Mouse (Mus musculus): ENCODE measurements around the gene Rufy4. TPM values are rescaled to one million over a fixed set of nuclear protein-coding genes. Genes with fewer than 3 reads are reported as not detected.

Rufy4 gene
- polyA plus RNA-seq, 1 experiment from 2014 or later, result 0.20 TPM

DNA sequence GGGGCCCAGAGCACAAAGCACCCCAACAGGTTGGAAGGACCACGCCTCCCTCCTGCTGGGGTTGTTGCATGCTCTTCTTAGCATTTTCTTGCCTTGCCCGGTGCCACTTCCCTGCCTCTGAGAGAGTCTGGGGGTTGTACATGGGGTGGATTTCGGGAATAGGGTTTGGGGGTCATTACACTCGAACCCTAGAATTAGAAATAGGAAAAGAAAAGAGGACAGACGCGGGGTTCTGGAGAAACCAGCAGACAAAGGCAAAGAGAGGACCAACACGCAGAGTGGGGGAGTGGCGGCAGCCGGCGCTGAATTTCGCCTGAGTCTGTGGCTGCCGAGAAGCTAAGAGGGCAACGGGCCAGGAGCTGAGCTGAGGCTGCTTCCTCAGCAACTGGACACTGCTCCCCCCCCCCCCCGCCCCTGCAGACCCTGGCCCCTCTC lies 26.3 kb upstream of the Rufy4 start:
- 2% methylated on average over 13 of the region's 14 CpGs for WGBS (ENCODE audit: insufficient replicate concordance)

DNA sequence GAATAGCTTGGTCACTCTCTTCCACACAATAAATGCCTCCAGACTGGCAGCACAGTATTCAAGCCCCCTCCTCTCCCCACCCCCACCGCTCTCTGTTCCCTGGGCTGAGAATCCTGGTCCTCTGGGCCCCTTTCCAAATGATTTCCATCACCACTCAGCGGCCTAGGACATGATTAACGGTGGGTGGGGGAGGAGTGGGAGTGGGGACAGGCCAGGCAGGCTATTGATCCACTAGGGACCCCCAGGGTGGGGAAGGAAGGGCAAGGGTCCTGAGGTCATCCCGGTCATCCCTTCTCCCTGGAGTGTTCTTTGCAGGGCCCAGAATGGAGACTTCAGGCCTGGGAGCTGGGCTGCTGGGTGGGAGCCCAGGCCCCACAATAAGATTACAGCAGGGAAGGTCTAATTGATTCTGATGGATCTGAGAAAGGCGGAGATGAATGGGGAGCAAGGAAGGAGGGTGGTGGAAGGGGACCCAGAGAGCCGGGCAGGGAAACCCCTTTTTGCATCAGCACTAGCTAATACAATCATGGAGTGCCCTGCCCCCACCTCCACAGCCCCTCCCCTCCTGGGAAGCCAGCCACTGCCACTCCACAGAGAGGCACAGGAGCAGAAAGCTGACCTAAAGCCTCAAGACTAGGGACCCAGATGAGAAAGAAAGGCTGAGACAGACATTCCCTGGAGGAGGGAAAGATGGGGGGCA lies 21.5 kb upstream of the Rufy4 start:
- ATAC-seq (no peak), DNase-seq (no peak)
- 56% methylated on average over 6 of the region's 6 CpGs for WGBS (ENCODE audit: insufficient replicate concordance)
- peaks cover 2% of the 10 kb centered on the region; the same call in 1 of the 2 replicates for H3K4me1 ChIP-seq (ENCODE audit: insufficient read depth)
- no peaks in the 10 kb centered on the region for H3K9me3 ChIP-seq (ENCODE audit: low read length)
- no peak overlapping the region for H3K4me3 ChIP-seq (ENCODE audit: low read depth, low read length)
- peaks cover 29% of the 10 kb centered on the region for H3K27me3 ChIP-seq (ENCODE audit: insufficient read depth, low read length)
- no peak overlapping the region for H3K4me2 ChIP-seq (ENCODE audit: low read depth, low read length)
- TF ChIP-seq CTCF (IDR thresholded peaks at IDR 0.05; ENCODE audit: low read depth) (no peak), EP300 (IDR thresholded peaks at IDR 0.05; ENCODE audit: low read depth) (no peak)
- H3K9ac ChIP-seq (replicated peaks), result no peak overlapping the region
- H3K36me3 ChIP-seq (replicated peaks; ENCODE audit: insufficient read depth, low read length), result no peaks in the 10 kb centered on the region
- H3K27ac ChIP-seq (ENCODE audit: low read depth), result no peak overlapping the region

More for the DNA sequence above, 26.3 kb upstream of the Rufy4 start:
- Histone ChIP-seq H3K9me3 (ENCODE audit: low read length) (no peaks in the 10 kb centered on the region), H3K36me3 (replicated peaks; ENCODE audit: insufficient read depth, low read length) (no peaks in the 10 kb centered on the region), H3K9ac (replicated peaks) (no peak overlapping the region), H3K4me2 (ENCODE audit: low read depth, low read length) (peak overlapping the region; percentile 55; the same call in 1 of the 2 replicates), H3K27ac (ENCODE audit: low read depth) (no peak overlapping the region), H3K27me3 (ENCODE audit: insufficient read depth, low read length) (peaks cover 67% of the 10 kb centered on the region), H3K4me1 (ENCODE audit: insufficient read depth) (peaks cover 8% of the 10 kb centered on the region; the same call in 1 of the 2 replicates), H3K4me3 (ENCODE audit: low read depth, low read length) (peak overlapping the region; percentile 32; the same call in 1 of the 2 replicates)
- TF ChIP-seq CTCF (IDR thresholded peaks at IDR 0.05; ENCODE audit: low read depth), result no peak
- TF ChIP-seq EP300 (IDR thresholded peaks at IDR 0.05; ENCODE audit: low read depth), result no peak
- no peak for DNase-seq
- no peak for ATAC-seq

DNA sequence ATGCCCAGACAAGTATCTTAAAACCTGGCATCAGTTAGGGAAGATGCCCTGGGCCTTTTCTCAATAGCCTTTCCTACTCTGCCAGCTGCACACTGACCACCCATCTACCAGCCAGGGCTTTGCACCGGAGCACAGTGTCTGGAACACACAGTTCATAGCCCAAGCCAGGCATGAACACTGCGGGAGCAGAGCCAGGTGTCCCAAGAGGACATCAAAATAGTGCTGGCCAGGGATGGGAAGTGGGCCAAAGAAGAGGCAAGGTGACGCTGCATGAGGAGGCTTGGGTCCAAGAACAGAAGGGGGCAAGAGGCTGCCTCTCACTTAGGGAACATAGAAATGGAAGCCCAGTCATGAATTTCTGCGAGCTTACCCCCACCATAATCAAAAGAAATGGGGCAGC lies 19.7 kb upstream of the Rufy4 start:
- peaks cover 5% of the 10 kb centered on the region; the same call in 1 of the 2 replicates for H3K4me1 ChIP-seq (ENCODE audit: insufficient read depth)
- no peaks in the 10 kb centered on the region for H3K36me3 ChIP-seq (replicated peaks; ENCODE audit: insufficient read depth, low read length)
- no peak for DNase-seq
- WGBS (ENCODE audit: insufficient replicate concordance), result 71% methylated on average over 4 of the region's 4 CpGs
- ATAC-seq, result no peak
- peaks cover 11% of the 10 kb centered on the region; the same call in 1 of the 2 replicates for H3K27me3 ChIP-seq (ENCODE audit: insufficient read depth, low read length)
- TF ChIP-seq CTCF (IDR thresholded peaks at IDR 0.05; ENCODE audit: low read depth) (no peak), EP300 (IDR thresholded peaks at IDR 0.05; ENCODE audit: low read depth) (no peak)
- no peak overlapping the region for H3K9ac ChIP-seq (replicated peaks)
- no peaks in the 10 kb centered on the region for H3K9me3 ChIP-seq (ENCODE audit: low read length)
- no peak overlapping the region for H3K4me2 ChIP-seq (ENCODE audit: low read depth, low read length)
- H3K27ac ChIP-seq (ENCODE audit: low read depth), result no peak overlapping the region
- no peak overlapping the region for H3K4me3 ChIP-seq (ENCODE audit: low read depth, low read length)

DNA sequence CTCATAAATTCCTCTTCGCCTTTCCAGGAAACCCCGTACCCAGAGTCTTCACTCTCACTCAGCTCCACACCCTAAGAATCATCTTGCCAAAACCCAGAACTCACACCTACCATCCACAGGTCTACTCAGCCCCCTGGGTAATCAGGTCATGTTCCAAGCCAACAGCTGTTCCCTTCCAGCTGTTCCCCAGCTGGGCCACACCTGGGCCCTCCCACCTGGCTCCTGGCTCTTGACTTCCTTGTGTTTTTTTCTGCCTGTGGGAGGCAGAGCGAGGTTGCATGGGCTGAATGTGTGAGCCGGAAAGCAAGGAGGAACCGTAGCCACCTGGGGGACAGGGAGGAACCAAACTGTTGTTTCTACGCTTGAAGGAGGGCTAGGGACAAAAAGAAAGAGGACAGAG lies 19.1 kb upstream of the Rufy4 start:
- Histone ChIP-seq H3K4me1 (ENCODE audit: insufficient read depth) (peaks cover 5% of the 10 kb centered on the region; the same call in 1 of the 2 replicates), H3K36me3 (replicated peaks; ENCODE audit: insufficient read depth, low read length) (no peaks in the 10 kb centered on the region), H3K27ac (ENCODE audit: low read depth) (no peak overlapping the region), H3K27me3 (ENCODE audit: insufficient read depth, low read length) (peaks cover 8% of the 10 kb centered on the region; the same call in 1 of the 2 replicates), H3K4me2 (ENCODE audit: low read depth, low read length) (no peak overlapping the region), H3K4me3 (ENCODE audit: low read depth, low read length) (no peak overlapping the region), H3K9me3 (ENCODE audit: low read length) (no peaks in the 10 kb centered on the region), H3K9ac (replicated peaks) (no peak overlapping the region)
- WGBS (ENCODE audit: insufficient replicate concordance), result 67% methylated on average over 6 of the region's 6 CpGs
- DNase-seq (no peak), ATAC-seq (no peak)
- TF ChIP-seq EP300 (IDR thresholded peaks at IDR 0.05; ENCODE audit: low read depth), result no peak
- TF ChIP-seq CTCF (IDR thresholded peaks at IDR 0.05; ENCODE audit: low read depth), result no peak

DNA sequence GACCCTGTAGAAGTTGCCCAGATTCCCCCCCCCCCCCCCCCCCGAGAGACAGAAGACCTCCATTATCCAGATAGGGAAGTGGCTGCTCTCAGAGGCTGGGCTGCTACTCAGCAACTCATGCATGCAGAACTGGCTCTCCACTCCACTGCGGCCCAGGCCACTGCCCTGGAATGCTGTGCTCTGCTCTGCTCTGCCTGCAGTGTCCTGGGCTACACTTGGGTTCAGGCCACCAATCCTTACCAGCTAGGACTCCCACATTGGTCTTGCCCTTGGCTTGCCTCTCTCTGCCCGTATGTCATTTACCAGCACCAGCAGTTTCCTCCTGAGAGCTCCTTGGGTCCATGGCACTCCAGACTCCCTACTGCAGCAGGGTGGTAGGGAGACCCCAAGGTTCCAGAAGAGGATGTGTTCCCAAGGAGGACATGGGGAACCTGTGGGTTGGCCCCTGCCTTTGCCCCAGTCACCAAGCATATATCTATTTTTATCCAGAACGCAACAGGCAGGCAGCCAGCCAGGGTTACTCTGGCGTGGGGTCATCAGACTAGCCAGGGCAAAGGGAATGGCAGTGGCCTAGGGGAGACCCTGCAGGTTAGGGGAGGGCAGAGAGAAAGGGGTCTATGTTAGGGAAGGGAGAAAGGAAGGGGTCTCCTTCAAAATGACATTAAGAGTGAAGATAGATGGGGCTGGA lies 17.3 kb upstream of the Rufy4 start:
- no peaks in the 10 kb centered on the region for H3K9me3 ChIP-seq (ENCODE audit: low read length)
- peaks cover 3% of the 10 kb centered on the region; the same call in 1 of the 2 replicates for H3K27me3 ChIP-seq (ENCODE audit: insufficient read depth, low read length)
- no peak for TF ChIP-seq CTCF (IDR thresholded peaks at IDR 0.05; ENCODE audit: low read depth)
- TF ChIP-seq EP300 (IDR thresholded peaks at IDR 0.05; ENCODE audit: low read depth), result no peak
- no peak overlapping the region for H3K4me3 ChIP-seq (ENCODE audit: low read depth, low read length)
- ATAC-seq (no peak), DNase-seq (no peak)
- WGBS (ENCODE audit: insufficient replicate concordance), result 64% methylated on average over 4 of the region's 5 CpGs
- H3K36me3 ChIP-seq (replicated peaks; ENCODE audit: insufficient read depth, low read length), result no peaks in the 10 kb centered on the region
- peaks cover 5% of the 10 kb centered on the region; the same call in 1 of the 2 replicates for H3K4me1 ChIP-seq (ENCODE audit: insufficient read depth)
- no peak overlapping the region for H3K27ac ChIP-seq (ENCODE audit: low read depth)
- no peak overlapping the region for H3K9ac ChIP-seq (replicated peaks)
- H3K4me2 ChIP-seq (ENCODE audit: low read depth, low read length), result no peak overlapping the region

DNA sequence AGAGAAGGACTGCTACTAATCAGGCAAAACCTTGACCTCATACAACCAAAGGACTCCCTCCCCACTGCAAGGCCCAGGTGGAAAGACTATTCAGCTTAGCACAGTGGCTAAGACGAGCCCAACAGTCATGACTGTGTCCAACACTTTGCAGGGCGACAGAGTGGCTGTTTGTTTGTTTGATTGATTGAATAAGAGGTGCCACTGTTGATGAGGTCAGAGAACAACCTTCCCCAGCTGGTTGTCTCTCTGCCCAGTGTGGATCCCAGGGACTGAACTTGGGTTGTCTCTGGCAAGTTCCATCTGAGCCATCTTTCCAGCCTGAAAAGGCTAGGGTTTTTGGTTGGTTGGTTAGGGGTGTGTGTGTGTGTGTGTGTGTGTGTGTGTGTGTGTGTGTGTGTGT lies 15.7 kb upstream of the Rufy4 start:
- 59% methylated on average over 2 of the region's 2 CpGs for WGBS (ENCODE audit: insufficient replicate concordance)
- Histone ChIP-seq H3K4me2 (ENCODE audit: low read depth, low read length) (no peak overlapping the region), H3K27ac (ENCODE audit: low read depth) (no peak overlapping the region), H3K36me3 (replicated peaks; ENCODE audit: insufficient read depth, low read length) (no peaks in the 10 kb centered on the region), H3K4me1 (ENCODE audit: insufficient read depth) (peaks cover 5% of the 10 kb centered on the region; the same call in 1 of the 2 replicates), H3K9me3 (ENCODE audit: low read length) (no peaks in the 10 kb centered on the region), H3K9ac (replicated peaks) (no peak overlapping the region), H3K27me3 (ENCODE audit: insufficient read depth, low read length) (no peaks in the 10 kb centered on the region), H3K4me3 (ENCODE audit: low read depth, low read length) (no peak overlapping the region)
- ATAC-seq, result peak; percentile 77
- no peak for DNase-seq
- no peak for TF ChIP-seq CTCF (IDR thresholded peaks at IDR 0.05; ENCODE audit: low read depth)
- no peak for TF ChIP-seq EP300 (IDR thresholded peaks at IDR 0.05; ENCODE audit: low read depth)

Data from liver, postnatal 0 days (tissue).